Mouse (Mus musculus) midbrain, embryonic 16.5 days (tissue): ENCODE measurements around the gene Ddx6. TPM values are rescaled to one million over a fixed set of nuclear protein-coding genes. Genes with fewer than 3 reads are reported as not detected.

Experiments used
- ATAC-seq: fragments of 200-750 bp; cut with Nextera tagmentation; 2 replicates; pipeline ENCODE4 v1.8.0; 2017; ENCODE audit warnings: moderate TSS enrichment
- H3K27ac ChIP-seq: fragments of 300-500 bp; sonication (generic); 2 replicates; pipeline ENCODE4 v1.5.1; 2014; ENCODE audit warnings: mild to moderate bottlenecking, low read length, mixed read lengths
- H3K27me3 ChIP-seq: fragments of 300-500 bp; sonication (generic); 2 replicates; pipeline ENCODE4 v1.6.1; 2014; ENCODE audit warnings: low read depth, low read length, mixed read lengths; ENCODE audit not compliant: control insufficient read depth, insufficient read depth
- H3K36me3 ChIP-seq: fragments of 300-500 bp; sonication (generic); 2 replicates; pipeline ENCODE4 v1.6.1; 2014; ENCODE audit warnings: mild to moderate bottlenecking, low read length, moderate library complexity, mixed read lengths; ENCODE audit not compliant: control insufficient read depth, insufficient read depth
- H3K4me1 ChIP-seq: fragments of 300-500 bp; sonication (generic); 2 replicates; pipeline ENCODE4 v1.6.1; 2014; ENCODE audit warnings: mild to moderate bottlenecking, low read length, mixed read lengths; ENCODE audit not compliant: control insufficient read depth, insufficient read depth
- H3K4me2 ChIP-seq: fragments of 300-500 bp; sonication (generic); 2 replicates; pipeline ENCODE4 v1.6.1; 2014; ENCODE audit warnings: mild to moderate bottlenecking, low read length, mixed read lengths
- H3K4me3 ChIP-seq: fragments of 300-500 bp; sonication (generic); 2 replicates; pipeline ENCODE4 v1.5.1; 2014; ENCODE audit warnings: low read depth, mild to moderate bottlenecking, low read length, moderate library complexity, mixed read lengths
- H3K9ac ChIP-seq: fragments of 300-500 bp; sonication (generic); 2 replicates; pipeline ENCODE4 v1.6.1; 2014; ENCODE audit warnings: low read depth, low read length, mixed read lengths
- H3K9me3 ChIP-seq: fragments of 300-500 bp; sonication (generic); replicated peaks from 2 replicates; pipeline ENCODE4 v1.6.1; 2014; ENCODE audit warnings: mild to moderate bottlenecking, low read length, mixed read lengths; ENCODE audit not compliant: control insufficient read depth, poor library complexity, severe bottlenecking
- WGBS: fragments of 180-500 bp; shearing (Covaris S2); extraction: QIAGEN DNeasy Blood & Tissue Kit; methylation state at CpG from one replicate; pipeline ENCODE4 v1.1.7; 2014; 5-methylcytosine and 5-hydroxymethylcytosine counted together
- polyA plus RNA-seq: library from polyadenylated mRNA; unstranded; fragments of >200 nt; fragmentation: Nextera tagmentation; extraction: Ambion mirVana; gene quantifications from 2 replicates; pipeline ENCODE4 v1.2.1, GENCODE M21; 2015

The Ddx6 gene
- polyA plus RNA-seq, 1 experiment from 2014 or later, result 15.2 TPM

GRCm38 (mm10) chr9:44685346-44686330 lies 80.9 kb downstream of the Ddx6 start:
- Histone ChIP-seq H3K4me3 (no peak overlapping the region), H3K36me3 (peaks cover 8% of the 10 kb centered on the region), H3K9me3 (no peaks in the 10 kb centered on the region), H3K27me3 (no peaks in the 10 kb centered on the region), H3K9ac (no peak overlapping the region; the same call in 1 of the 2 replicates), H3K27ac (peak overlapping the region; percentile 77), H3K4me1 (peaks cover 17% of the 10 kb centered on the region), H3K4me2 (no peak overlapping the region)
- ATAC-seq, result peak; percentile 67
- WGBS, result 33% methylated on average over 14 of the region's 14 CpGs

GRCm38 (mm10) chr9:44686638-44687037 lies 81.9 kb downstream of the Ddx6 start:
- Histone ChIP-seq H3K4me2 (0 out of 2 replicates have a peak overlapping the region, but pooled peaks have one; percentile 5), H3K36me3 (peaks cover 9% of the 10 kb centered on the region), H3K4me1 (peaks cover 17% of the 10 kb centered on the region), H3K27me3 (no peaks in the 10 kb centered on the region), H3K4me3 (no peak overlapping the region), H3K9ac (peak overlapping the region; percentile 35; the same call in 1 of the 2 replicates), H3K27ac (peak overlapping the region; percentile 77), H3K9me3 (no peaks in the 10 kb centered on the region)
- ATAC-seq, result peak; percentile 78
- WGBS, result 18% methylated on average over 5 of the region's 5 CpGs

DNA sequence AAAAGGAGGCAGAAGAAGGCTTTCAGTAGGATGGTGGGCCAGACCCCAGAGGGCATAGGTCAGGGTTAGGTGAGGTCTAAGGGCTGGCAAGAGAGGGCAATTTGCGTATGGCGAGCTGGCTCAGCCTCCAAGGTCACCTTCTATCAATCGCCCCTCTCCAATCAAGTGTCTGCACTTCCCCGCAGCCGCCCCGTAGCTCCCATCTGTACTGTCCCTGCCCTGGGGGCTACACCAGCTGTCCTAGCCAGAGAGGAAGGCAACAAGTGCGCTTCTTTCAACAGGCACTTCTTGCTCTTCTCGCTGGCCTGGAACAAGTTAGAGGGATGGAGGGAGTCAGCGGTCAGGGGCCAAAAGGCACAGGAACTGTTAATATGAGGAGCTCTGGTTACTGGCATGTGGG lies 83.3 kb downstream of the Ddx6 start:
- Histone ChIP-seq H3K9me3 (no peaks in the 10 kb centered on the region), H3K4me1 (peaks cover 17% of the 10 kb centered on the region), H3K4me2 (no peak overlapping the region), H3K4me3 (no peak overlapping the region), H3K27ac (no peak overlapping the region), H3K9ac (no peak overlapping the region), H3K27me3 (no peaks in the 10 kb centered on the region), H3K36me3 (peaks cover 19% of the 10 kb centered on the region)
- WGBS, result 75% methylated on average over 9 of the region's 9 CpGs
- no peak for ATAC-seq

Other genes starting within 250 kb of the Ddx6 start
- 40.6 and 45.6 TPM in 2 replicates for gene Vps11, start 243.2 kb upstream of the Ddx6 start, polyA plus RNA-seq
- 26.8 and 28.2 TPM in 2 replicates for gene Hyou1, start 225.4 kb upstream of the Ddx6 start, polyA plus RNA-seq
- gene Slc37a4, start 208.0 kb upstream of the Ddx6 start, polyA plus RNA-seq, result 43.1 and 46.6 TPM in 2 replicates
- 826 and 926 TPM in 2 replicates for gene Rps25, start 197.8 kb upstream of the Ddx6 start, polyA plus RNA-seq
- gene Trappc4, start 197.3 kb upstream of the Ddx6 start, polyA plus RNA-seq, result 330 and 343 TPM in 2 replicates
- 35.7 and 39.2 TPM in 2 replicates for gene Ccdc84, start 186.3 kb upstream of the Ddx6 start, polyA plus RNA-seq
- gene Foxr1, start 163.8 kb upstream of the Ddx6 start, polyA plus RNA-seq, result not detected in 2 replicates
- gene Upk2, start 149.9 kb upstream of the Ddx6 start, polyA plus RNA-seq, result not detected in 2 replicates
- gene Bcl9l, start 122.1 kb upstream of the Ddx6 start, polyA plus RNA-seq, result 10.7 and 10.8 TPM in 2 replicates
- gene Cxcr5, start 43.0 kb upstream of the Ddx6 start, polyA plus RNA-seq, result 0.07 TPM in 1 of 2 replicates, not detected in the other
- not detected in 2 replicates for gene Treh, start 68.3 kb downstream of the Ddx6 start, polyA plus RNA-seq
- 48.1 and 51.7 TPM in 2 replicates for gene Phldb1, start 130.3 kb downstream of the Ddx6 start, polyA plus RNA-seq
- gene Arcn1, start 163.0 kb downstream of the Ddx6 start, polyA plus RNA-seq, result 140 and 146 TPM in 2 replicates
- gene Ift46, start 163.0 kb downstream of the Ddx6 start, polyA plus RNA-seq, result 188 and 193 TPM in 2 replicates
- 16.0 and 19.8 TPM in 2 replicates for gene Tmem25, start 194.4 kb downstream of the Ddx6 start, polyA plus RNA-seq
- gene Ttc36, start 198.2 kb downstream of the Ddx6 start, polyA plus RNA-seq, result 0.25 TPM in 1 of 2 replicates, not detected in the other